17 mouse cellular contexts compared by ENCODE assay signal in genomic region chr19:5052853-5053252, GRCm38 (mm10). TPM values are rescaled to one million over a fixed set of nuclear protein-coding genes. Genes with fewer than 3 reads are reported as not detected.
A peak's percentile ranks its signal among the peaks of the same experiment; 100 is the strongest.
DNase-seq lines count a peak whose midpoint lies in the region; TF ChIP-seq lines count a peak whose summit lies in the region.
"Had no signal": no experiment of that assay in that cellular context is flagged by ENCODE, and none has a peak within 500 bp of the region (broad histone marks: within the 10 kb centered on the region; RNA-seq: fewer than 3 reads in every experiment).

No protein-coding gene starts in this region.

- peak overlapping the region; percentile 98 for H3K27ac ChIP-seq in layer of hippocampus, adult 2 months
- H3K27ac ChIP-seq in ES-E14 (ENCODE audit: insufficient read depth, low read depth, low read length, poor library complexity, severe bottlenecking), result no peak overlapping the region
- H3K27ac ChIP-seq in embryonic fibroblast, embryonic 13.5 days (ENCODE audit: insufficient read depth, low read length), result peak overlapping the region; percentile 10; the same call in 1 of the 2 replicates
- H3K27ac ChIP-seq: intestine, embryonic 15.5 days; limb, embryonic 15.5 days had no signal

- TF ChIP-seq CTCF in layer of hippocampus, adult 2 months (conservative IDR thresholded peaks at IDR 0.05), result no peak
- no peak for TF ChIP-seq CTCF in embryonic fibroblast, embryonic 13.5 days (IDR thresholded peaks at IDR 0.05; ENCODE audit: borderline replicate concordance, insufficient read depth, low read length)

- no peak for TF ChIP-seq POLR2A in embryonic fibroblast, embryonic 13.5 days (IDR thresholded peaks at IDR 0.05; ENCODE audit: low read depth, low read length)

- peaks cover 9 to 31% of the 10 kb centered on the region in 2 experiments for H3K4me1 ChIP-seq in ES-E14 (ENCODE audit: control insufficient read depth in 2 of 2, insufficient read depth in 2 of 2, low read length in 2 of 2, poor library complexity in 1 of 2)
- peaks cover 5% of the 10 kb centered on the region for H3K4me1 ChIP-seq in embryonic fibroblast, embryonic 13.5 days (ENCODE audit: control insufficient read depth, insufficient read depth, low read length)

- H3K9ac ChIP-seq in ES-E14 (ENCODE audit: insufficient read depth, low read depth, low read length, poor library complexity, severe bottlenecking), result peak overlapping the region; percentile 27; the same call in 1 of the 2 replicates
- H3K9ac ChIP-seq: intestine, embryonic 15.5 days had no signal

- peaks cover 10% of the 10 kb centered on the region; the same call in 1 of the 2 replicates for H3K36me3 ChIP-seq in ES-E14 (ENCODE audit: control insufficient read depth, insufficient read depth, low read length, poor library complexity, severe bottlenecking)

- peak overlapping the region; percentile 65 for H3K4me3 ChIP-seq in layer of hippocampus, adult 2 months
- H3K4me3 ChIP-seq in ES-E14 (ENCODE audit: insufficient read depth in 1 of 2, low read depth in 1 of 2, low read length in 2 of 2, poor library complexity in 1 of 2, severe bottlenecking in 1 of 2), result peak overlapping the region; percentile 52 to 63
- H3K4me3 ChIP-seq in embryonic fibroblast, embryonic 13.5 days (ENCODE audit: insufficient read depth, low read length), result peak overlapping the region; percentile 69
- H3K4me3 ChIP-seq: intestine, embryonic 15.5 days; limb, embryonic 15.5 days had no signal

- no peak for DNase-seq in layer of hippocampus, adult 2 months (ENCODE audit: low spot score in 2 of 2)
- no peak for DNase-seq in layer of hippocampus, adult 18-20 months (ENCODE audit: low spot score in 2 of 2)
- no peak for DNase-seq in ES-E14 (ENCODE audit: low read depth, low spot score)
- DNase-seq in cerebellum, adult 8-10 months, result peak; percentile 69
- no peak for DNase-seq in gastrocnemius, adult 18-20 months (ENCODE audit: low spot score)
- no peak for DNase-seq in thymus, postnatal 10 days (ENCODE audit: low spot score in 2 of 2)
- DNase-seq: embryo, embryonic 11 days; heart, postnatal 4 days; kidney, postnatal 25 days; lung, adult 18-20 months; thymus, adult 18-20 months had no signal

- H3K9me3 ChIP-seq in ES-E14 (ENCODE audit: control insufficient read depth, insufficient read depth, low read depth, low read length), result no peaks in the 10 kb centered on the region
- H3K9me3 ChIP-seq: heart, embryonic 10.5 days; intestine, embryonic 15.5 days; limb, embryonic 15.5 days had no signal

- in situ Hi-C loops in ES-E14 (cut with MboI; ENCODE audit: low sequenced_read_pairs in 2 of 2, unreplicated experiment in 2 of 2), result no loop called here

TF ChIP-seq in ES-E14, 5 proteins besides CTCF, POLR2A, EP300 and RAD21:
- TF ChIP-seq CHD2 (IDR thresholded peaks at IDR 0.05; ENCODE audit: low read depth, low read length), result no peak
- TF ChIP-seq ZC3H11A (IDR thresholded peaks at IDR 0.05; ENCODE audit: borderline replicate concordance, low read depth, low read length), result no peak
- TF ChIP-seq ZNF384 (IDR thresholded peaks at IDR 0.05; ENCODE audit: low read depth, low read length), result no peak
- TF ChIP-seq MAFK (IDR thresholded peaks at IDR 0.05; ENCODE audit: insufficient read depth, low read depth, low read length), result no peak
- no peak for TF ChIP-seq HCFC1 (IDR thresholded peaks at IDR 0.05; ENCODE audit: borderline replicate concordance, insufficient read depth, low read length)

RNA-seq across cellular contexts. Expression of gene Rin1, which starts 2.6 kb away (rescaled TPM):
- 100 to 1,000 TPM; 117 to 119 TPM for total RNA-seq in layer of hippocampus, adult 2 months (2021)
- 100 to 1,000 TPM; 106 to 107 TPM for total RNA-seq in layer of hippocampus, adult 18-20 months (2021)
- total RNA-seq in ES-E14 (2012; rRNA removed), result 9.0 and 16.5 TPM in 2 replicates
- polyA plus RNA-seq in embryonic fibroblast, embryonic 13.5 days (2011; ENCODE audit: insufficient read length, low read depth, missing spikeins), result 60.2 and 82.9 TPM in 2 replicates
- 1 to 10 TPM in 1 of 2 experiments, under 1 TPM in 1; 0.71 to 1.2 TPM for total RNA-seq in gastrocnemius, adult 18-20 months (2021)

RNA-seq across cellular contexts. Expression of gene Brms1, which starts 11.7 kb away (rescaled TPM):
- 10 to 100 TPM; 21.4 to 25.3 TPM for total RNA-seq in layer of hippocampus, adult 2 months (2021)
- total RNA-seq in layer of hippocampus, adult 18-20 months (2021), result 10 to 100 TPM; 22.4 to 23.2 TPM
- total RNA-seq in ES-E14 (2012; rRNA removed), result 18.6 and 24.1 TPM in 2 replicates
- 12.9 and 14.5 TPM in 2 replicates for polyA plus RNA-seq in embryonic fibroblast, embryonic 13.5 days (2011; ENCODE audit: insufficient read length, low read depth, missing spikeins)
- 10 to 100 TPM; 14.8 to 15.3 TPM for total RNA-seq in gastrocnemius, adult 18-20 months (2021)

RNA-seq across cellular contexts. Expression of gene AC124502.3, which starts 14.2 kb away (rescaled TPM):
- 1 to 10 TPM; 4.1 to 7.6 TPM for total RNA-seq in layer of hippocampus, adult 2 months (2021)
- total RNA-seq in layer of hippocampus, adult 18-20 months (2021), result 1 to 10 TPM; 6.2 to 6.7 TPM
- total RNA-seq in ES-E14 (2012; rRNA removed), result 3.2 and 4.3 TPM in 2 replicates
- polyA plus RNA-seq in embryonic fibroblast, embryonic 13.5 days (2011; ENCODE audit: insufficient read length, low read depth, missing spikeins), result 0.60 and 1.5 TPM in 2 replicates
- 1 to 10 TPM in 1 of 2 experiments, under 1 TPM in 1; 0.50 to 1.2 TPM for total RNA-seq in gastrocnemius, adult 18-20 months (2021)

RNA-seq across cellular contexts. Expression of gene B4gat1, which starts 14.2 kb away (rescaled TPM):
- 100 to 1,000 TPM; 112 to 130 TPM for total RNA-seq in layer of hippocampus, adult 2 months (2021)
- total RNA-seq in layer of hippocampus, adult 18-20 months (2021), result 100 to 1,000 TPM; 114 to 120 TPM
- 14.1 and 27.2 TPM in 2 replicates for total RNA-seq in ES-E14 (2012; rRNA removed)
- 31.4 and 33.5 TPM in 2 replicates for polyA plus RNA-seq in embryonic fibroblast, embryonic 13.5 days (2011; ENCODE audit: insufficient read length, low read depth, missing spikeins)
- 10 to 100 TPM; 18.7 to 23.2 TPM for total RNA-seq in gastrocnemius, adult 18-20 months (2021)

RNA-seq across cellular contexts. Expression of gene Cd248, which starts 15.0 kb away (rescaled TPM):
- 1 to 10 TPM; 3.2 to 3.9 TPM for total RNA-seq in layer of hippocampus, adult 2 months (2021)
- total RNA-seq in layer of hippocampus, adult 18-20 months (2021), result 1 to 10 TPM; 1.7 to 1.8 TPM
- total RNA-seq in ES-E14 (2012; rRNA removed), result 4.5 and 9.0 TPM in 2 replicates
- 202 and 292 TPM in 2 replicates for polyA plus RNA-seq in embryonic fibroblast, embryonic 13.5 days (2011; ENCODE audit: insufficient read length, low read depth, missing spikeins)
- total RNA-seq in gastrocnemius, adult 18-20 months (2021), result 10 to 100 TPM in 1 of 2 experiments, 1 to 10 TPM in 1; 6.3 to 11.8 TPM
- total RNA-seq: CH12.LX; neutrophil, adult 5-6 weeks had no signal
